Mouse (Mus musculus) intestine, embryonic 14.5 days (tissue): Measurements from ENCODE around the gene Tomm22. TPM values are rescaled to one million over a fixed set of nuclear protein-coding genes. Genes with fewer than 3 reads are reported as not detected.
"Not testable (repeated sequence)": the region's sequence is repeated elsewhere in the genome, so short reads cannot be mapped to it uniquely, and the experiment has no call there.

Source experiments
- ATAC-seq: fragments of 200-750 bp; cut with Nextera tagmentation; replicated peaks from 2 replicates; pipeline ENCODE4 v1.8.0; 2017; ENCODE audit warnings: low read depth, moderate number of reproducible peaks, moderate TSS enrichment, moderate library complexity; ENCODE audit not compliant: low FRiP score, low TSS enrichment
- DNase-seq: peaks from one replicate; pipeline ENCODE4 v3.0.0-alpha.2; 2018; ENCODE audit warnings: low spot score
- H3K27ac ChIP-seq: fragments of 300-500 bp; sonication (generic); 2 replicates; pipeline ENCODE4 v1.5.1; 2014; ENCODE audit warnings: low read depth, mild to moderate bottlenecking, control low read depth
- H3K27me3 ChIP-seq: fragments of 300-500 bp; sonication (generic); replicated peaks from 2 replicates; pipeline ENCODE4 v1.6.1; 2014; ENCODE audit warnings: low read length, control low read depth; ENCODE audit not compliant: control insufficient read depth, insufficient read depth
- H3K36me3 ChIP-seq: fragments of 300-500 bp; sonication (generic); 2 replicates; pipeline ENCODE4 v1.6.1; 2014; ENCODE audit warnings: low read length, control low read depth; ENCODE audit not compliant: control insufficient read depth, insufficient read depth
- H3K4me1 ChIP-seq: fragments of 300-500 bp; sonication (generic); replicated peaks from 2 replicates; pipeline ENCODE4 v1.6.1; 2014; ENCODE audit warnings: low read length, control low read depth, mixed read lengths; ENCODE audit not compliant: control insufficient read depth, insufficient read depth
- H3K4me2 ChIP-seq: fragments of 300-500 bp; sonication (generic); 2 replicates; pipeline ENCODE4 v1.6.1; 2014; ENCODE audit warnings: low read length
- H3K4me3 ChIP-seq: fragments of 300-500 bp; sonication (generic); 2 replicates; pipeline ENCODE4 v1.5.1; 2014; ENCODE audit warnings: low read depth, low read length, control low read depth, mixed read lengths
- H3K9ac ChIP-seq: fragments of 300-500 bp; sonication (generic); 2 replicates; pipeline ENCODE4 v1.6.1; 2014; ENCODE audit warnings: mild to moderate bottlenecking, low read length
- H3K9me3 ChIP-seq: fragments of 300-500 bp; sonication (generic); 2 replicates; pipeline ENCODE4 v1.6.1; 2016; ENCODE audit warnings: low read length, control low read depth; ENCODE audit not compliant: control insufficient read depth
- WGBS: fragments of 180-500 bp; shearing (Covaris S2); extraction: QIAGEN DNeasy Blood & Tissue Kit; methylation state at CpG from one replicate; pipeline ENCODE4 v1.1.7; 2014; 5-methylcytosine and 5-hydroxymethylcytosine counted together
- polyA plus RNA-seq: library from polyadenylated mRNA; unstranded; fragments of >200 nt; fragmentation: Nextera tagmentation; extraction: Ambion mirVana; gene quantifications from 2 replicates; pipeline ENCODE4 v1.2.1, GENCODE M21; 2014

The Tomm22 gene
- polyA plus RNA-seq, 1 experiment from 2014 or later, result 244 TPM

GRCm38 (mm10) chr15:79657837-79658530 is 12.7 kb upstream of the Tomm22 start:
- peaks cover 4% of the 10 kb centered on the region for H3K4me1 ChIP-seq
- H3K9me3 ChIP-seq, result peaks cover 4% of the 10 kb centered on the region; the same call in 1 of the 2 replicates
- no peak; the same call in 1 of the 2 replicates for ATAC-seq
- peak overlapping the region; percentile 76 for H3K9ac ChIP-seq
- DNase-seq, result peak; percentile 93
- no peaks in the 10 kb centered on the region for H3K36me3 ChIP-seq
- peak overlapping the region; percentile 69 for H3K4me3 ChIP-seq
- WGBS, result 4% methylated on average over 16 of the region's 16 CpGs
- peak overlapping the region; percentile 70 for H3K4me2 ChIP-seq
- H3K27ac ChIP-seq, result peak overlapping the region; percentile 91
- H3K27me3 ChIP-seq, result no peaks in the 10 kb centered on the region

- peaks cover 4% of the 10 kb centered on the region; the same call in 1 of the 2 replicates for H3K9me3 ChIP-seq
- peak within 1 kb of the TSS; percentile 70 for H3K4me2 ChIP-seq
- peaks cover 4% of the 10 kb centered on the region for H3K4me1 ChIP-seq
- DNase-seq (peak; percentile 99), ATAC-seq (peak; percentile 88)
- H3K9ac ChIP-seq, result peak within 1 kb of the TSS; percentile 76
- no peaks in the 10 kb centered on the region for H3K36me3 ChIP-seq
- WGBS, result under 1% methylated on average over 55 of the region's 55 CpGs
- peak within 1 kb of the TSS; percentile 91 for H3K27ac ChIP-seq
- peak within 1 kb of the TSS; percentile 69 for H3K4me3 ChIP-seq
- no peaks in the 10 kb centered on the region for H3K27me3 ChIP-seq
Observed at GRCm38 (mm10) chr15:79658531-79659375, 11.9 kb upstream of the Tomm22 start, which contains the start of the genes Fam227a and Cby1. Gene Fam227a (minus strand): TSS chr15:79658956. Gene Cby1 (plus strand): TSS chr15:79659199.

GRCm38 (mm10) chr15:79661852-79662251 is 8.8 kb upstream of the Tomm22 start:
- H3K4me3 ChIP-seq, result no peak overlapping the region
- no peak overlapping the region for H3K4me2 ChIP-seq
- peaks cover 4% of the 10 kb centered on the region; the same call in 1 of the 2 replicates for H3K9me3 ChIP-seq
- ATAC-seq, result no peak
- H3K9ac ChIP-seq, result no peak overlapping the region
- H3K27ac ChIP-seq, result no peak overlapping the region
- H3K36me3 ChIP-seq, result peaks cover 13% of the 10 kb centered on the region; the same call in 1 of the 2 replicates
- 69% methylated on average over 4 of the region's 4 CpGs for WGBS
- DNase-seq, result no peak
- H3K27me3 ChIP-seq, result no peaks in the 10 kb centered on the region
- H3K4me1 ChIP-seq, result peaks cover 4% of the 10 kb centered on the region

GRCm38 (mm10) chr15:79664666-79665065 is 6.0 kb upstream of the Tomm22 start:
- no peak overlapping the region for H3K4me3 ChIP-seq
- whole genome bisulfite sequencing, result 92% methylated on average over 8 of the region's 8 CpGs
- peaks cover 4% of the 10 kb centered on the region; the same call in 1 of the 2 replicates for H3K9me3 ChIP-seq
- DNase-seq, result no peak
- peaks cover 3% of the 10 kb centered on the region for H3K4me1 ChIP-seq
- no peaks in the 10 kb centered on the region for H3K27me3 ChIP-seq
- H3K27ac ChIP-seq, result no peak overlapping the region
- H3K9ac ChIP-seq, result no peak overlapping the region
- ATAC-seq, result no peak
- H3K36me3 ChIP-seq, result peaks cover 20% of the 10 kb centered on the region; the same call in 1 of the 2 replicates
- no peak overlapping the region for H3K4me2 ChIP-seq

- 70% methylated on average over 10 of the region's 10 CpGs for WGBS
- ATAC-seq, result no peak
Observed at GRCm38 (mm10) chr15:79669195-79669594, 1.5 kb upstream of the Tomm22 start.

GRCm38 (mm10) chr15:79670972-79671299 is 275 bp downstream of the Tomm22 start:
- WGBS, result 1% methylated on average over 35 of the region's 37 CpGs

More at GRCm38 (mm10) chr15:79669195-79669594, 1.5 kb upstream of the Tomm22 start:
- DNase-seq, result no peak
- Histone ChIP-seq H3K4me1 (peaks cover 4% of the 10 kb centered on the region), H3K9ac (no peak overlapping the region), H3K4me3 (no peak overlapping the region), H3K27me3 (no peaks in the 10 kb centered on the region), H3K27ac (no peak overlapping the region), H3K4me2 (no peak overlapping the region), H3K36me3 (peaks cover 37% of the 10 kb centered on the region), H3K9me3 (no peaks in the 10 kb centered on the region)

GRCm38 (mm10) chr15:79671828-79672348 is 1.2 kb downstream of the Tomm22 start:
- H3K4me1 ChIP-seq, H3K27ac ChIP-seq, ATAC-seq, H3K9ac ChIP-seq, H3K9me3 ChIP-seq, H3K27me3 ChIP-seq, DNase-seq: not testable (repeated sequence)
- H3K4me3 ChIP-seq, result peak overlapping the region; percentile 95; the same call in 1 of the 2 replicates
- WGBS, result 85% methylated on average over 11 of the region's 11 CpGs
- peak overlapping the region; percentile 54 for H3K4me2 ChIP-seq
- H3K36me3 ChIP-seq, result peaks cover 49% of the 10 kb centered on the region

More at GRCm38 (mm10) chr15:79670972-79671299, 275 bp downstream of the Tomm22 start:
- Histone ChIP-seq H3K27me3 (no peaks in the 10 kb centered on the region), H3K9me3 (no peaks in the 10 kb centered on the region), H3K27ac (peak overlapping the region; percentile 6; the same call in 1 of the 2 replicates), H3K4me1 (peaks cover 4% of the 10 kb centered on the region), H3K9ac (peak overlapping the region; percentile 70), H3K4me3 (peak overlapping the region; percentile 95), H3K36me3 (peaks cover 48% of the 10 kb centered on the region), H3K4me2 (peak overlapping the region; percentile 54)
- no peak for DNase-seq
- ATAC-seq, result peak; percentile 16; the same call in 1 of the 2 replicates

GRCm38 (mm10) chr15:79677936-79678335 is 7.3 kb downstream of the Tomm22 start:
- DNase-seq (no peak), ATAC-seq (no peak)
- Histone ChIP-seq H3K27me3 (no peaks in the 10 kb centered on the region), H3K9me3 (no peaks in the 10 kb centered on the region), H3K4me3 (no peak overlapping the region), H3K9ac (no peak overlapping the region), H3K36me3 (peaks cover 45% of the 10 kb centered on the region), H3K4me1 (peaks cover 3% of the 10 kb centered on the region; the same call in 1 of the 2 replicates), H3K4me2 (no peak overlapping the region), H3K27ac (no peak overlapping the region)
- WGBS, result 86% methylated on average over 2 of the region's 2 CpGs
